Mouse (Mus musculus) forebrain, embryonic 14.5 days (tissue): ENCODE measurements around the gene Igfbp6. TPM values are rescaled to one million over a fixed set of nuclear protein-coding genes. Genes with fewer than 3 reads are reported as not detected.

Source experiments
- ATAC-seq: fragments of 200-750 bp; cut with Nextera tagmentation; 2 replicates; pipeline ENCODE4 v1.8.0; 2017; ENCODE audit warnings: mild to moderate bottlenecking, moderate library complexity
- DNase-seq: peaks from one replicate; pipeline ENCODE4 v3.0.0-alpha.2; 2015; ENCODE audit warnings: low spot score
- H3K27ac ChIP-seq: fragments of 300-500 bp; sonication (generic); 2 replicates; pipeline ENCODE4 v1.5.1; 2014; ENCODE audit warnings: low read depth, mild to moderate bottlenecking, control low read depth, low read length, moderate library complexity
- H3K27me3 ChIP-seq: fragments of 300-500 bp; sonication (generic); replicated peaks from 2 replicates; pipeline ENCODE4 v1.6.1; 2014; ENCODE audit warnings: low read length, control low read depth, mixed read lengths; ENCODE audit not compliant: control insufficient read depth, insufficient read depth
- H3K36me3 ChIP-seq: fragments of 300-500 bp; sonication (generic); 2 replicates; pipeline ENCODE4 v1.6.1; 2014; ENCODE audit warnings: low read length, control low read depth; ENCODE audit not compliant: control insufficient read depth, insufficient read depth
- H3K4me1 ChIP-seq: fragments of 300-500 bp; sonication (generic); 2 replicates; pipeline ENCODE4 v1.6.1; 2014; ENCODE audit warnings: antibody characterized with exemption, low read length, control low read depth; ENCODE audit not compliant: control insufficient read depth, insufficient read depth
- H3K4me2 ChIP-seq: fragments of 300-500 bp; sonication (generic); 2 replicates; pipeline ENCODE4 v1.6.1; 2014; ENCODE audit warnings: mild to moderate bottlenecking, control low read depth, low read length
- H3K4me3 ChIP-seq: fragments of 300-500 bp; sonication (generic); 2 replicates; pipeline ENCODE4 v1.5.1; 2014; ENCODE audit warnings: low read depth, low read length, control low read depth
- H3K9ac ChIP-seq: fragments of 300-500 bp; sonication (generic); 2 replicates; pipeline ENCODE4 v1.6.1; 2014; ENCODE audit warnings: mild to moderate bottlenecking, low read length, control low read depth, moderate library complexity
- H3K9me3 ChIP-seq: fragments of 300-500 bp; sonication (generic); replicated peaks from 2 replicates; pipeline ENCODE4 v1.6.1; 2016; ENCODE audit warnings: low read length, control low read depth, mixed read lengths; ENCODE audit not compliant: control insufficient read depth
- WGBS: fragments of 180-500 bp; shearing (Covaris S2); extraction: QIAGEN DNeasy Blood & Tissue Kit; methylation state at CpG from one replicate; pipeline ENCODE4 v1.1.7; 2014; 5-methylcytosine and 5-hydroxymethylcytosine counted together
- polyA plus RNA-seq: library from polyadenylated mRNA; unstranded; fragments of >200 nt; fragmentation: Nextera tagmentation; extraction: Ambion mirVana; gene quantifications from 2 replicates; pipeline ENCODE4 v1.2.1, GENCODE M21; 2014

The Igfbp6 gene
- polyA plus RNA-seq, 1 experiment from 2014 or later: 1.3 TPM

- H3K36me3 ChIP-seq: no peaks in the 10 kb centered on the region
- no peaks in the 10 kb centered on the region for H3K9me3 ChIP-seq
- peak overlapping the region; percentile 55; the same call in 1 of the 2 replicates for H3K4me2 ChIP-seq
- no peak overlapping the region for H3K27ac ChIP-seq
- H3K4me1 ChIP-seq: peaks cover 8% of the 10 kb centered on the region
- ATAC-seq: peak; percentile 54; the same call in 1 of the 2 replicates
- H3K4me3 ChIP-seq: no peak overlapping the region
- H3K27me3 ChIP-seq: peaks cover 30% of the 10 kb centered on the region
- DNase-seq: peak; percentile 82
- WGBS: 36% methylated on average over 13 of the region's 13 CpGs
- no peak overlapping the region; the same call in 1 of the 2 replicates for H3K9ac ChIP-seq
These were observed 36.2 kb upstream of the Igfbp6 start for GRCm38 (mm10) chr15:102107689-102108573.

- Histone ChIP-seq H3K36me3 (no peaks in the 10 kb centered on the region), H3K9me3 (no peaks in the 10 kb centered on the region), H3K4me3 (no peak overlapping the region), H3K27me3 (peaks cover 30% of the 10 kb centered on the region), H3K27ac (no peak overlapping the region), H3K4me1 (peaks cover 8% of the 10 kb centered on the region), H3K9ac (no peak overlapping the region), H3K4me2 (no peak overlapping the region)
- DNase-seq: peak; percentile 85
- WGBS: 48% methylated on average over 18 of the region's 18 CpGs
- peak; percentile 18; the same call in 1 of the 2 replicates for ATAC-seq
These were observed 35.3 kb upstream of the Igfbp6 start for GRCm38 (mm10) chr15:102108651-102109525.

GRCm38 (mm10) chr15:102110271-102110670 is 33.9 kb upstream of the Igfbp6 start:
- peaks cover 4% of the 10 kb centered on the region; the same call in 1 of the 2 replicates for H3K36me3 ChIP-seq
- WGBS: 98% methylated on average over 7 of the region's 7 CpGs
- no peak overlapping the region for H3K27ac ChIP-seq
- no peak overlapping the region for H3K4me2 ChIP-seq
- peaks cover 8% of the 10 kb centered on the region for H3K4me1 ChIP-seq
- H3K9me3 ChIP-seq: no peaks in the 10 kb centered on the region
- H3K4me3 ChIP-seq: no peak overlapping the region
- DNase-seq (no peak), ATAC-seq (no peak)
- peaks cover 27% of the 10 kb centered on the region for H3K27me3 ChIP-seq
- H3K9ac ChIP-seq: no peak overlapping the region

- WGBS: 80% methylated on average over 28 of the region's 29 CpGs
- H3K4me3 ChIP-seq: no peak overlapping the region
- peaks cover 9% of the 10 kb centered on the region; the same call in 1 of the 2 replicates for H3K36me3 ChIP-seq
- H3K9me3 ChIP-seq: no peaks in the 10 kb centered on the region
- DNase-seq (no peak), ATAC-seq (no peak)
- peaks cover 10% of the 10 kb centered on the region for H3K4me1 ChIP-seq
- H3K9ac ChIP-seq: no peak overlapping the region
- H3K4me2 ChIP-seq: no peak overlapping the region
- peaks cover 20% of the 10 kb centered on the region for H3K27me3 ChIP-seq
- H3K27ac ChIP-seq: no peak overlapping the region
These were observed 33.3 kb upstream of the Igfbp6 start for GRCm38 (mm10) chr15:102110701-102111494.

GRCm38 (mm10) chr15:102111495-102111829 is 32.7 kb upstream of the Igfbp6 start:
- Histone ChIP-seq H3K27me3 (peaks cover 15% of the 10 kb centered on the region), H3K4me1 (peaks cover 13% of the 10 kb centered on the region), H3K27ac (no peak overlapping the region), H3K4me2 (no peak overlapping the region), H3K4me3 (no peak overlapping the region), H3K9ac (no peak overlapping the region), H3K36me3 (peaks cover 14% of the 10 kb centered on the region; the same call in 1 of the 2 replicates), H3K9me3 (no peaks in the 10 kb centered on the region)
- ATAC-seq (no peak), DNase-seq (no peak)
- WGBS: 75% methylated on average over 11 of the region's 11 CpGs

GRCm38 (mm10) chr15:102112181-102112580 is 32.0 kb upstream of the Igfbp6 start:
- Histone ChIP-seq H3K4me2 (no peak overlapping the region), H3K27ac (no peak overlapping the region)

GRCm38 (mm10) chr15:102112827-102113226 is 31.3 kb upstream of the Igfbp6 start:
- Histone ChIP-seq H3K27ac (no peak overlapping the region), H3K9ac (no peak overlapping the region), H3K4me3 (no peak overlapping the region), H3K9me3 (no peaks in the 10 kb centered on the region), H3K36me3 (peaks cover 28% of the 10 kb centered on the region), H3K4me2 (no peak overlapping the region), H3K27me3 (peaks cover 1% of the 10 kb centered on the region; the same call in 1 of the 2 replicates), H3K4me1 (peaks cover 7% of the 10 kb centered on the region)
- ATAC-seq: no peak
- WGBS: 87% methylated on average over 8 of the region's 8 CpGs
- DNase-seq: no peak

More at GRCm38 (mm10) chr15:102112181-102112580, 32.0 kb upstream of the Igfbp6 start:
- Histone ChIP-seq H3K9ac (no peak overlapping the region), H3K4me3 (no peak overlapping the region), H3K27me3 (peaks cover 8% of the 10 kb centered on the region), H3K4me1 (peaks cover 11% of the 10 kb centered on the region), H3K36me3 (peaks cover 21% of the 10 kb centered on the region), H3K9me3 (no peaks in the 10 kb centered on the region)
- 88% methylated on average over 6 of the region's 6 CpGs for WGBS
- ATAC-seq (no peak), DNase-seq (no peak)

GRCm38 (mm10) chr15:102113674-102114073 is 30.5 kb upstream of the Igfbp6 start:
- WGBS: 81% methylated on average over 4 of the region's 4 CpGs
- no peak overlapping the region for H3K4me2 ChIP-seq

More at GRCm38 (mm10) chr15:102113674-102114073, 30.5 kb upstream of the Igfbp6 start:
- no peaks in the 10 kb centered on the region for H3K9me3 ChIP-seq
- DNase-seq (no peak), ATAC-seq (no peak)
- H3K27ac ChIP-seq: no peak overlapping the region
- H3K27me3 ChIP-seq: no peaks in the 10 kb centered on the region
- no peak overlapping the region for H3K9ac ChIP-seq
- H3K4me3 ChIP-seq: no peak overlapping the region
- H3K36me3 ChIP-seq: peaks cover 36% of the 10 kb centered on the region
- H3K4me1 ChIP-seq: peaks cover 7% of the 10 kb centered on the region
